Mouse (Mus musculus): ENCODE measurements around the gene Snx32. TPM values are rescaled to one million over a fixed set of nuclear protein-coding genes. Genes with fewer than 3 reads are reported as not detected.

The Snx32 gene
- polyA plus RNA-seq, 1 experiment from 2014 or later, result 9.3 TPM

GRCm38 (mm10) chr19:5474281-5475068 is 35.9 kb downstream of the Snx32 start:
- Histone ChIP-seq H3K27ac (peak overlapping the region; percentile 93), H3K9ac (peak overlapping the region; percentile 73), H3K36me3 (peaks cover 35% of the 10 kb centered on the region), H3K4me2 (peak overlapping the region; percentile 93), H3K4me3 (replicated peaks) (peak overlapping the region; percentile 69), H3K9me3 (replicated peaks) (no peaks in the 10 kb centered on the region), H3K4me1 (peaks cover 44% of the 10 kb centered on the region), H3K27me3 (no peaks in the 10 kb centered on the region)
- peak; percentile 65 for ATAC-seq (replicated peaks; ENCODE audit: low FRiP score)
- under 1% methylated on average over 49 of the region's 68 CpGs for WGBS

- ATAC-seq (replicated peaks; ENCODE audit: low FRiP score), result peak; percentile 71
- H3K27ac ChIP-seq, result peak within 1 kb of the TSS; percentile 93
- H3K4me3 ChIP-seq (replicated peaks), result peak within 1 kb of the TSS; percentile 69
- H3K9me3 ChIP-seq (replicated peaks), result no peaks in the 10 kb centered on the region
- H3K27me3 ChIP-seq, result no peaks in the 10 kb centered on the region
- H3K36me3 ChIP-seq, result peaks cover 27% of the 10 kb centered on the region
- 0% methylated on average over 22 of the region's 22 CpGs for WGBS
- peak within 1 kb of the TSS; percentile 93 for H3K4me2 ChIP-seq
- H3K9ac ChIP-seq, result peak within 1 kb of the TSS; percentile 73
- peaks cover 44% of the 10 kb centered on the region for H3K4me1 ChIP-seq
Observed at GRCm38 (mm10) chr19:5473720-5474119, 36.6 kb downstream of the Snx32 start, which contains the start of gene Efemp2. Gene Efemp2 (plus strand): TSS chr19:5473954.

- no peak for ATAC-seq (replicated peaks; ENCODE audit: low FRiP score)
- WGBS, result 78% methylated on average over 3 of the region's 3 CpGs
- Histone ChIP-seq H3K9ac (no peak overlapping the region), H3K4me1 (peaks cover 42% of the 10 kb centered on the region), H3K4me2 (peak overlapping the region; percentile 93), H3K27me3 (no peaks in the 10 kb centered on the region), H3K36me3 (peaks cover 20% of the 10 kb centered on the region), H3K27ac (peak overlapping the region; percentile 93; the same call in 1 of the 2 replicates), H3K9me3 (replicated peaks) (no peaks in the 10 kb centered on the region), H3K4me3 (replicated peaks) (peak overlapping the region; percentile 69; the same call in 1 of the 2 replicates)
Observed at GRCm38 (mm10) chr19:5472857-5473256, 37.5 kb downstream of the Snx32 start.

- peaks cover 20% of the 10 kb centered on the region for H3K36me3 ChIP-seq
- no peaks in the 10 kb centered on the region for H3K27me3 ChIP-seq
- no peak overlapping the region for H3K4me2 ChIP-seq
Observed at GRCm38 (mm10) chr19:5471846-5472245, 38.5 kb downstream of the Snx32 start.

GRCm38 (mm10) chr19:5468374-5468773 is 42.0 kb downstream of the Snx32 start, which contains the start of gene Ctsw:
Gene Ctsw (minus strand): TSS chr19:5468507.
- no peak for ATAC-seq (replicated peaks; ENCODE audit: low FRiP score)
- H3K36me3 ChIP-seq, result peaks cover 46% of the 10 kb centered on the region
- WGBS, result 53% methylated on average over 5 of the region's 5 CpGs
- no peak within 1 kb of the TSS for H3K4me2 ChIP-seq
- no peak within 1 kb of the TSS for H3K9ac ChIP-seq
- H3K4me1 ChIP-seq, result peaks cover 15% of the 10 kb centered on the region
- H3K9me3 ChIP-seq (replicated peaks), result no peaks in the 10 kb centered on the region
- H3K4me3 ChIP-seq (replicated peaks), result no peak within 1 kb of the TSS
- H3K27ac ChIP-seq, result no peak within 1 kb of the TSS
- no peaks in the 10 kb centered on the region for H3K27me3 ChIP-seq

More at GRCm38 (mm10) chr19:5471846-5472245, 38.5 kb downstream of the Snx32 start:
- H3K9me3 ChIP-seq (replicated peaks), result no peaks in the 10 kb centered on the region
- no peak for ATAC-seq (replicated peaks; ENCODE audit: low FRiP score)
- no peak overlapping the region for H3K9ac ChIP-seq
- H3K4me3 ChIP-seq (replicated peaks), result no peak overlapping the region
- H3K27ac ChIP-seq, result no peak overlapping the region
- H3K4me1 ChIP-seq, result peaks cover 34% of the 10 kb centered on the region
- 55% methylated on average over 5 of the region's 5 CpGs for WGBS

GRCm38 (mm10) chr19:5466916-5467500 is 43.3 kb downstream of the Snx32 start:
- peaks cover 60% of the 10 kb centered on the region for H3K36me3 ChIP-seq
- whole genome bisulfite sequencing, result 93% methylated on average over 6 of the region's 6 CpGs

GRCm38 (mm10) chr19:5465037-5465436 is 45.3 kb downstream of the Snx32 start:
- 96% methylated on average over 8 of the region's 8 CpGs for WGBS
- Histone ChIP-seq H3K4me3 (replicated peaks) (no peak overlapping the region), H3K9ac (no peak overlapping the region), H3K4me2 (no peak overlapping the region), H3K36me3 (peaks cover 63% of the 10 kb centered on the region), H3K4me1 (peaks cover 24% of the 10 kb centered on the region), H3K9me3 (replicated peaks) (no peaks in the 10 kb centered on the region), H3K27ac (no peak overlapping the region), H3K27me3 (no peaks in the 10 kb centered on the region)
- ATAC-seq (replicated peaks; ENCODE audit: low FRiP score), result no peak

More at GRCm38 (mm10) chr19:5466916-5467500, 43.3 kb downstream of the Snx32 start:
- Histone ChIP-seq H3K4me2 (no peak overlapping the region), H3K27ac (no peak overlapping the region), H3K9ac (no peak overlapping the region), H3K4me3 (replicated peaks) (no peak overlapping the region), H3K9me3 (replicated peaks) (no peaks in the 10 kb centered on the region), H3K4me1 (peaks cover 10% of the 10 kb centered on the region), H3K27me3 (no peaks in the 10 kb centered on the region)
- ATAC-seq (replicated peaks; ENCODE audit: low FRiP score), result no peak

- ATAC-seq (replicated peaks; ENCODE audit: low FRiP score), result peak; percentile 27; the same call in 1 of the 2 replicates
- peak overlapping the region; percentile 38; the same call in 1 of the 2 replicates for H3K9ac ChIP-seq
- H3K27me3 ChIP-seq, result 0 out of 2 replicates have a peak, but pooled peaks cover 2% of the 10 kb centered on the region
- peaks cover 63% of the 10 kb centered on the region for H3K36me3 ChIP-seq
- H3K4me2 ChIP-seq, result peak overlapping the region; percentile 47
- H3K4me1 ChIP-seq, result peaks cover 28% of the 10 kb centered on the region
- WGBS, result 35% methylated on average over 15 of the region's 15 CpGs
- no peaks in the 10 kb centered on the region for H3K9me3 ChIP-seq (replicated peaks)
- peak overlapping the region; percentile 28 for H3K4me3 ChIP-seq (replicated peaks)
- peak overlapping the region; percentile 72 for H3K27ac ChIP-seq
Observed at GRCm38 (mm10) chr19:5463791-5464562, 46.4 kb downstream of the Snx32 start.

GRCm38 (mm10) chr19:5463212-5463611 is 47.1 kb downstream of the Snx32 start:
- 0 out of 2 replicates have a peak, but pooled peaks cover 2% of the 10 kb centered on the region for H3K27me3 ChIP-seq
- H3K27ac ChIP-seq, result no peak overlapping the region; the same call in 1 of the 2 replicates
- WGBS, result 88% methylated on average over 9 of the region's 9 CpGs
- no peak overlapping the region for H3K9ac ChIP-seq
- no peak for ATAC-seq (replicated peaks; ENCODE audit: low FRiP score)
- H3K4me3 ChIP-seq (replicated peaks), result no peak overlapping the region
- no peaks in the 10 kb centered on the region for H3K9me3 ChIP-seq (replicated peaks)
- peaks cover 63% of the 10 kb centered on the region for H3K36me3 ChIP-seq
- H3K4me2 ChIP-seq, result no peak overlapping the region
- H3K4me1 ChIP-seq, result peaks cover 31% of the 10 kb centered on the region

- H3K36me3 ChIP-seq, result peaks cover 47% of the 10 kb centered on the region
- WGBS, result 89% methylated on average over 6 of the region's 6 CpGs
- H3K4me3 ChIP-seq (replicated peaks), result peak overlapping the region; percentile 69
- no peak for ATAC-seq (replicated peaks; ENCODE audit: low FRiP score)
- peak overlapping the region; percentile 80 for H3K4me2 ChIP-seq
- H3K9ac ChIP-seq, result peak overlapping the region; percentile 70
- H3K9me3 ChIP-seq (replicated peaks), result no peaks in the 10 kb centered on the region
- 0 out of 2 replicates have a peak, but pooled peaks cover 2% of the 10 kb centered on the region for H3K27me3 ChIP-seq
- H3K4me1 ChIP-seq, result peaks cover 43% of the 10 kb centered on the region
- H3K27ac ChIP-seq, result no peak overlapping the region
Observed at GRCm38 (mm10) chr19:5461411-5461810, 48.9 kb downstream of the Snx32 start.

- Histone ChIP-seq H3K36me3 (peaks cover 38% of the 10 kb centered on the region), H3K4me1 (peaks cover 53% of the 10 kb centered on the region), H3K4me2 (peak within 1 kb of the TSS; percentile 80), H3K9me3 (replicated peaks) (no peaks in the 10 kb centered on the region), H3K4me3 (replicated peaks) (peak within 1 kb of the TSS; percentile 69), H3K27me3 (0 out of 2 replicates have a peak, but pooled peaks cover 2% of the 10 kb centered on the region), H3K9ac (peak within 1 kb of the TSS; percentile 70), H3K27ac (peak within 1 kb of the TSS; percentile 71)
- ATAC-seq (replicated peaks; ENCODE audit: low FRiP score), result peak; percentile 43
- WGBS, result under 1% methylated on average over 32 of the region's 32 CpGs
Observed at GRCm38 (mm10) chr19:5460465-5460911, 49.9 kb downstream of the Snx32 start, which contains the start of gene Fibp. Gene Fibp (plus strand): TSS chr19:5460615.
